Mouse (Mus musculus): ENCODE measurements around the gene Sdr42e1. TPM values are rescaled to one million over a fixed set of nuclear protein-coding genes. Genes with fewer than 3 reads are reported as not detected.

Sdr42e1 gene
- total RNA-seq, 2 experiments from 2014 or later, result 1.6 to 2.2 TPM

DNA sequence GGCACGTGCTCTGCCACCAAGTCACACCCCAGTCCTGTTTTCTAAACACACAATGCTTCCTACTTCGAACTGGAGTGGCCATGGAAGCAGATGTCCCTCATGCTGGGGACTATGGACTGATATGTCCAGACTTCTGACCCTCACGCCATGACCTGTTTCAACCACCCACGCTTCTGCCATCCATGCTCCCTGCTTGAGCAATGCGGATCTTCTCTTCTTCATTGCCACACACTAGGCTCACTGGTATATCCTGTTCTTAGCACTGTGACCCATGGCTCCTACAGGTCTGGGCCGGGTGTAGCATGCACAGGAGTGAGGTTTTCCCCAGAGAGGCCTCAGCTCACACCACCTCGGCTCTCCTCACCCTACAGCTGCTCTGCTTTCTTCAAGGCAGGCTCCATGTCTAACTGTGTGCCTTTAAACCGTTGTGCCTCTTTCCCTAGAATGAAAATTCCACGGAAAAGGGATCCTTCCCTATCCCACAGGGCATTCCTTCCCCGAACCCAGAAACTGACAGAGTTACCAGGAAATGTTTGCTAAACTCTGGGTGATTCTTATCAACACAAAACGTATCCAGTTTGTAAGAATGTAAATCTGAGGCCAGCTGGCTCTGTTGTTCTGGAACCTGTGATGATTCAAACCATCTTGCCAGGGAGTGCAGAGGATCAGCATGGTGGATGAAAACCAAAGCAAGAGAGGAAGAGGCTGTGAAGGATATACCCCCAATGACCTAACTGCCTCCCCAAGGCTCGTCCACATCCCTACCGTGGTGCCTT lies 6.0 kb downstream of the Sdr42e1 start:
- no peak for DNase-seq

GRCm38 (mm10) chr8:117660358-117661031 lies 13.0 kb downstream of the Sdr42e1 start:
- intact Hi-C loops (cut with DNase I), result no loop called here
- DNase-seq, result peak; percentile 9 to 20

More for the DNA sequence above, 6.0 kb downstream of the Sdr42e1 start:
- intact Hi-C loops (cut with DNase I), result no loop called here

DNA sequence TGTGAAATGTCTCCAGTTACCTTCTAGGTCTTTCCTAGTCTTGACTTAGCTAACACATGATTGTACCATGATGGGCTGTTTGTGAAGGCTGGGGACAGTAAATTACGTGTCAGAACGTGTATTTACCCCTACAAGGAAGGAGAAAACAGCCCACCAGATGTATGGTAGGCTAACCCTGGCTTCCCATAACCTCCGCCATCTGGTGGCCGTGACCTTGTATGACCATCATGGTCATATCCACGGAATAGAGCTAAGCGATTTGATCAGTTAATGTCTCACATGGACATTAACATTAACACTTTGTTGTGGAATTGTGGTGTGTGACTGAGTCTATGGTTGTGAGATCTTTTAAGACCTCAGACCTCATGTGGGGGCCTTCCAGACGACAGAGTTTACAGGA lies 14.5 kb downstream of the Sdr42e1 start:
- intact Hi-C loops (cut with DNase I), result no loop called here
- DNase-seq, result no peak

DNA sequence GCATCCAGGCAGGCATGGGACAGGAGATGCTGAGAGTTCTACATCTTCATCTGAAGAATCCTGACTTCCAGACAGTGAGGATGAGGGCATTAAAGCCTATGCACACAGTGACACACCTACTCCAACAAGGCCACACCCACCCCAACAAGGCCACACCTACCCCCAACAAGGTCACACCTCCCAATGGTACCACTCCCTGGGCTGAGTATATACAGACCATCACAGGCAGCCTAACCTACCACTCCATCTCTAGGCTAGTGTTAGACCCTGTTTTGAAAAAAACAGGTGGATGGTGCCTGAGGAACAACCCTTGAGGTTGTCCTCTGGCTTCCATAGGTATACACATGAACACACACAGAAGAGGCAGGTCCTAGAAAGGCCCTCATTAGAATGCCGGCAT lies 21.2 kb downstream of the Sdr42e1 start:
- no peak for DNase-seq
- intact Hi-C loops (cut with DNase I), result no loop called here

GRCm38 (mm10) chr8:117646440-117646839 lies 27.0 kb downstream of the Sdr42e1 start:
- peak in 1 of 2 experiments; percentile 4 for DNase-seq

GRCm38 (mm10) chr8:117646020-117646419 lies 27.5 kb downstream of the Sdr42e1 start:
- intact Hi-C loops (cut with DNase I), result loop anchor here (5.0 kb wide), 1 partner anchor 216 kb away; no protein-coding TSS in a partner anchor
- DNase-seq, result peak; percentile 52 to 71

More at GRCm38 (mm10) chr8:117646440-117646839, 27.0 kb downstream of the Sdr42e1 start:
- intact Hi-C loops (cut with DNase I), result loop anchor here (5.0 kb wide), 1 partner anchor 216 kb away; no protein-coding TSS in a partner anchor

DNA sequence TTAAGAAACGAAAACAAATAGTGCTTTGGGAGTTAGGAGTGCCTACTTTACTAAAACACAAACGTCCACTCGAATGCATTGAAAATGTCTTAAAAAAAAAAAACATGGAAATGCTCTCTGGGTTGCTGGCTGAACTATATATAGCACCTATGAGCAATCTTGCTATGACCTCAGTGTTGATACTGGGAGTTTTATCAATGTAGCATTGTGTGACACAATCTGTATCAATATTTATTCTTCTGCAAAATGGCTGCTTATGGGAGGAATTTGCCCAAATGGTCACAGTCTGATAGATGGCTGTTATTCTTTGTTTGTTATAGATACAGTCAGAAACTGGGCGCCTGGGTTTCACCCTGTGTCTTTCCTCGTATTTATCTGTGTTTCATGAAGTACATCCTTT lies 28.0 kb downstream of the Sdr42e1 start:
- DNase-seq, result no peak
- intact Hi-C loops (cut with DNase I), result loop anchor here (5.0 kb wide), 1 partner anchor 217 kb away; no protein-coding TSS in a partner anchor

DNA sequence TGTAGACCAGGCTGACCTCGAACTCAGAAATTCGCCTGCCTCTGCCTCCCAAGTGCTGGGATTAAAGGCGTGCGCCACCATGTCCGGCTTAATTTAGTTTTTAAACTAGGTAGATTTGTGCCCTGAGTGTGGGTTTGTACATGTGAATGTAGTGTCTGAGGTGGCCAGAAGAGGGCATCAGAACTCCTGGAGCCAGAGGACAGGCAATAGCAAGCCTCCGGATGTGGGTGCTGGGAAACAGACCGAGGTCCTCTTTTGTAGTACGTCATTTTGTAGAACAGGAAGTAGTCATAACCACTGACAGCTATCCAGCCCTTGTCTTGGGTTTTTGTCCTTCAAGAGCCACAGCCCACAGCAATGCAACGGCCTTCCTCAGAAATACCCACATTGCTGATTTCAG lies 33.9 kb downstream of the Sdr42e1 start:
- DNase-seq, result no peak

GRCm38 (mm10) chr8:117637462-117637861 lies 36.0 kb downstream of the Sdr42e1 start:
- DNase-seq, result no peak
- intact Hi-C loops (cut with DNase I), result no loop called here

More for the DNA sequence above, 33.9 kb downstream of the Sdr42e1 start:
- intact Hi-C loops (cut with DNase I), result no loop called here

- no peak for DNase-seq
- intact Hi-C loops (cut with DNase I), result no loop called here
Observed at GRCm38 (mm10) chr8:117634406-117634805, 39.1 kb downstream of the Sdr42e1 start.

- DNase-seq, result no peak
- intact Hi-C loops (cut with DNase I), result no loop called here
Observed at GRCm38 (mm10) chr8:117632532-117632931, 41.0 kb downstream of the Sdr42e1 start.

DNA sequence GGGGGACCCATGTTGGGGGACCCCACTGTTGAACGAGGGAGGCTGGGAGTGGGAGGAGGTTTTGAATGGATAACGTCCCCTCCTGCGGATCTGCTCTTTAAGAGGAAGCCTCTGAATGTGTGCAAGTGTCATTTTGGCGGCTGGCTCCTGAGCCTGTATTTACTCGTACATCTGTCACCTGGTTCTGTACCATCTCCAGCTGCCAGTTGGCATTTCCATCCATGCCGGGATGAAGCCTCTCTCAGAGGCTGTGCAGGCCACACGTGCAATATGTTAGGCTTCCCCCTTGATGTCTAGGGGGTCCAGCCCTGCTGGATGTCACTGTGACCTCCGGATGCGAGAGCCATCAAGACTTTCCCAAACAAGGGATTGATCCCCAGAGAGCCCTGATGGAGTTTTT lies 46.4 kb downstream of the Sdr42e1 start:
- intact Hi-C loops (cut with DNase I), result loop anchor here (5.0 kb wide), 1 partner anchor 235 kb away; no protein-coding TSS in a partner anchor

DNA sequence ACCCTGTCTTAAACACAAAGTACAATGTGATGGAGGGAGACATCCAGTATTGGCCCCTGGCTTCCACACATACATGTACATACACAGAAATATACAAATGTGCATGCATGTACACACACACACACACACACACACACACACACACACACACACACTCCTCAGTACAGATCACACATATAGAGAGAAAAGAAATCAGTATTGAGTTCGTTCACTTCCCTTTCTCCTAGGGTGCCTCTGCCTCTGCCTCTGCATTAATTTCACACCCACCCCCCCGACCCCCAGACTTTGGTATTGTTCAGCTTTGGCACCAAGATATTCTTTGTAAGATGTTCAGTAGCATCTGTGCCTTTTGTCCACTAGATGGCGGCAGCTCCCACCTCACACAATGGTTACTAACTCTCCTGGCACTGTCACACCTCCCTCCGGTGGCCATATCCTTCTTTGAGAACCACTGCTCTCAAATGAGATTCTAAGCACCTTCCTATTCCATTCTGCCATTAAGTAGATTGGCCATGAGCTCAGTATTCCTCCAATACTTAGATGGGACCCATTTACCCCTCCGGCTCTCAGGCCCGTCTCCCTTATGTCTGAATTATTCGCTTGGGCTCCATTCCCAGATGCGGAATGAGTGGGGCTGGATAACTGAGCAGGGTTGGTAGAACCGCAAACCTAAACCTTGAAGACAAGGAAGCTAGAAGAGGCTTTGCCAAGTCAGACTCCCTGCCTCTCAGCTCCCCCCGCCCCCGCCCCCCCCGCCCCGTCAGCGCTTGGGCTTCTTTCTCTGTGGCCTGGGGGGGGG lies 47.2 kb downstream of the Sdr42e1 start:
- peak; percentile 23 to 53 for DNase-seq
- intact Hi-C loops (cut with DNase I), result loop anchor here (5.0 kb wide), 1 partner anchor 236 kb away; no protein-coding TSS in a partner anchor

More for the DNA sequence above, 46.4 kb downstream of the Sdr42e1 start:
- DNase-seq, result no peak

GRCm38 (mm10) chr8:117612861-117613260 lies 60.6 kb downstream of the Sdr42e1 start:
- DNase-seq, result no peak
- intact Hi-C loops (cut with DNase I), result no loop called here

Other genes with a start within 250 kb of the Sdr42e1 start
- 1 to 10 TPM; 6.7 to 9.2 TPM for gene Plcg2, start 175.4 kb downstream of the Sdr42e1 start, total RNA-seq (2021)
- gene Hsd17b2, start 28.2 kb upstream of the Sdr42e1 start, total RNA-seq (2021), result not detected
- gene Mphosph6, start 128.3 kb upstream of the Sdr42e1 start, total RNA-seq (2021), result 1 to 10 TPM; 6.8 to 8.5 TPM